Mouse (Mus musculus): ENCODE measurements around the gene Mal. TPM values are rescaled to one million over a fixed set of nuclear protein-coding genes. Genes with fewer than 3 reads are reported as not detected.

The Mal gene
- polyA plus RNA-seq (2012; rRNA removed), result 61.6 and 82.9 TPM in 2 replicates

GRCm38 (mm10) chr2:127656086-127656720 is at the start of gene Mal:
Gene Mal, minus strand, starts transcription at chr2:127656695.

GRCm38 (mm10) chr2:127586694-127587513 is 69.6 kb downstream of the Mal start, which contains the start of the genes Zfp661 and Mrps5:
Gene Zfp661, minus strand, starts transcription at chr2:127587094.
Gene Mrps5, plus strand, starts transcription at chr2:127587222.

Other genes with a start within 250 kb of the Mal start
- 0.14 and 0.42 TPM in 2 replicates for gene Gpat2, start 231.5 kb downstream of the Mal start, polyA plus RNA-seq (2012; rRNA removed)
- gene Fahd2a, start 212.1 kb downstream of the Mal start, polyA plus RNA-seq (2012; rRNA removed), result 4.8 and 5.9 TPM in 2 replicates
- 0.74 and 1.1 TPM in 2 replicates for gene Kcnip3, start 134.6 kb downstream of the Mal start, polyA plus RNA-seq (2012; rRNA removed)
- 20.2 and 23.6 TPM in 2 replicates for gene Prom2, start 115.2 kb downstream of the Mal start, polyA plus RNA-seq (2012; rRNA removed)
- gene Zfp661, start 69.6 kb downstream of the Mal start, polyA plus RNA-seq (2012; rRNA removed), result 0.52 and 0.74 TPM in 2 replicates
- gene Mrps5, start 69.5 kb downstream of the Mal start, polyA plus RNA-seq (2012; rRNA removed), result 20.0 and 21.9 TPM in 2 replicates
- 37.8 and 44.8 TPM in 2 replicates for gene Mall, start 73.2 kb upstream of the Mal start, polyA plus RNA-seq (2012; rRNA removed)
- gene Nphp1, start 132.2 kb upstream of the Mal start, polyA plus RNA-seq (2012; rRNA removed), result 1.8 and 1.9 TPM in 2 replicates
- 16.9 and 42.0 TPM in 2 replicates for gene Mtln, start 135.8 kb upstream of the Mal start, polyA plus RNA-seq (2012; rRNA removed)
- gene Bub1, start 175.2 kb upstream of the Mal start, polyA plus RNA-seq (2012; rRNA removed), result 0.15 and 0.34 TPM in 2 replicates
- gene Acoxl, start 182.2 kb upstream of the Mal start, polyA plus RNA-seq (2012; rRNA removed), result 0.09 and 0.19 TPM in 2 replicates

Measured in stomach, adult 2 months (tissue).